Mouse (Mus musculus): ENCODE results near the gene Armc5. TPM values are rescaled to one million over a fixed set of nuclear protein-coding genes. Genes with fewer than 3 reads are reported as not detected.

The Armc5 gene
- total RNA-seq, 1 experiment, result 11.4 TPM

DNA sequence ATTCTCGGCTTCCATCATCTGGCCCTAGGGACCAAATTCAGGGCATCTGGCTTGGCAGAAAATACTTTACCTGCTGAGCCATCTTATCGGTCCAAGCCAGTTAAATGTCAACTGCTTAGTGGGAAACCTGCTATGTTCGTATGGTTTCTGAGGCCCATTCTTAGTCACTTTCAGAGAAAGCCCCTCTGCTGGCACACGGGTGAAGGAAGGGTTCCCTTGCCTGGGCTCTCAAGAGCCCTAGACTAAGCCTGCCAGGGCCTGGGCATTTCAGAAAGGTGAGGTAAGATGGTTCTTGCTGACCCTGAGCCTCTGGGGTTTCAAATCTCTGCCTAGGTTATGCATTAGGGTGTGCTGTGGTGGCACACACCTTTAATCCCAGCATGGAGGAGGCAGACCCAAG lies 8.4 kb downstream of the Armc5 start:
- Histone ChIP-seq H3K9me3 (ENCODE audit: control insufficient read depth, insufficient read depth, low read depth, low read length) (no peaks in the 10 kb centered on the region), H3K27ac (ENCODE audit: insufficient read depth, low read depth, low read length, poor library complexity, severe bottlenecking) (no peak overlapping the region), H3K9ac (ENCODE audit: insufficient read depth, low read depth, low read length, poor library complexity, severe bottlenecking) (no peak overlapping the region), H3K4me1 (ENCODE audit: control insufficient read depth in 2 of 2, insufficient read depth in 2 of 2, low read length in 2 of 2, poor library complexity in 1 of 2) (peaks cover 2% of the 10 kb centered on the region in 2 experiments; a peak in 2 of 4 replicates), H3K4me3 (ENCODE audit: insufficient read depth in 1 of 2, low read depth in 1 of 2, low read length in 2 of 2, poor library complexity in 1 of 2, severe bottlenecking in 1 of 2) (no peak overlapping the region), H3K36me3 (ENCODE audit: control insufficient read depth, insufficient read depth, low read length, poor library complexity, severe bottlenecking) (peaks cover 14% of the 10 kb centered on the region)
- DNase-seq (ENCODE audit: low read depth, low spot score), result no peak
- no peak for TF ChIP-seq HCFC1 (IDR thresholded peaks at IDR 0.05; ENCODE audit: borderline replicate concordance, insufficient read depth, low read length)
- TF ChIP-seq MAFK (IDR thresholded peaks at IDR 0.05; ENCODE audit: insufficient read depth, low read depth, low read length), result no peak
- no peak for TF ChIP-seq CHD2 (IDR thresholded peaks at IDR 0.05; ENCODE audit: low read depth, low read length)
- no peak for TF ChIP-seq ZNF384 (IDR thresholded peaks at IDR 0.05; ENCODE audit: low read depth, low read length)
- no peak for TF ChIP-seq ZC3H11A (IDR thresholded peaks at IDR 0.05; ENCODE audit: borderline replicate concordance, low read depth, low read length)
- in situ Hi-C loops (cut with MboI; ENCODE audit: low sequenced_read_pairs in 2 of 2, unreplicated experiment in 2 of 2), result no loop called here

DNA sequence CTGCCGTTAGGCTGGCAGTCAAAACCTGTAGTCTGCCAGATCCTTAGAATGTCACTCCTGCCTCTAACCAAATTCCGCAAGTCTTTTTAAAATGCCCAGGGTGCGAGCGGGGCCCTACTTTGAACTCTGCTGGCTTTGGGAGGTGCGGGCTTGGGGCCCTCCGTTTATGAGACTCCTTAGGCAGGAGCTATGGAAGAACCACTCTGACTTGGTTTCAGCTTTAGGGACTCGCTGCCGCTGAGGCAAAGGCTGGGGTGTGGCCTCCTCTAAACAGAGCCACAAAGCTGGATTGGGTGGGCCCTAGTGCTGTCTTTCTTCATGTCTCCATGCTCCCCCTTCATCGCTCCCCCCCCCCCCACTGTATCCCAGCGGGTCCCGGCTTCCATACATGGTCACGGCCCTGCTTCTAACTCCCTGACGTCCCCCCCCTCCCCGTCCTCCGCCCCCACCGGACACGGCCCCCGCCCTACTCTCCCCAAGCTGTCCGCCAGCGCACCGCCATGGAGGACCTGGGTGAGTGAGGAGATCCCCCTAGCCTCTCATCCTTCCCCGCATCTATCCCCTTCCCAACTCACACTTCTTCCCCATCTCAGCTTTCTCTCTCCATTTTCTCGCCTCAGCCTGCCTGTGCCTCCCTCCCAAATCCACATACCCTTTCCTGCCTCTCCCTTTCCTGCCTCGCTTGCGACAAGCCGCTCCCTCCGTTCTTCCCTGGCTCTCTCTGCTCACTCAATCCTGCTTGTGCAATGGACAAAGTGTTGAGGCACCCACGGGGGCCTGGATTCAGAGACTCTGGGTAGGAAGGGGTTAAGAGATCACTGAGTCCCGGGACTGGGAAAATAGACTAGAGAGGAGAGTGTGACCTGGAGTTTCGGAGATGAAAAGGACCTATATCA lies 9.6 kb downstream of the Armc5 start, which contains the start of gene Tgfb1i1:
Gene Tgfb1i1, plus strand, starts transcription at position 317 of the 896 bp plus-strand sequence.
- peak; percentile 44 for DNase-seq (ENCODE audit: low read depth, low spot score)
- TF ChIP-seq HCFC1 (IDR thresholded peaks at IDR 0.05; ENCODE audit: borderline replicate concordance, insufficient read depth, low read length) (no peak), ZC3H11A (IDR thresholded peaks at IDR 0.05; ENCODE audit: borderline replicate concordance, low read depth, low read length) (no peak), MAFK (IDR thresholded peaks at IDR 0.05; ENCODE audit: insufficient read depth, low read depth, low read length) (no peak), ZNF384 (IDR thresholded peaks at IDR 0.05; ENCODE audit: low read depth, low read length) (no peak), CHD2 (IDR thresholded peaks at IDR 0.05; ENCODE audit: low read depth, low read length) (no peak)
- Histone ChIP-seq H3K4me3 (ENCODE audit: insufficient read depth in 1 of 2, low read depth in 1 of 2, low read length in 2 of 2, poor library complexity in 1 of 2, severe bottlenecking in 1 of 2) (peak within 1 kb of the TSS; percentile 77 to 86), H3K9ac (ENCODE audit: insufficient read depth, low read depth, low read length, poor library complexity, severe bottlenecking) (peak within 1 kb of the TSS; percentile 72), H3K4me1 (ENCODE audit: control insufficient read depth in 2 of 2, insufficient read depth in 2 of 2, low read length in 2 of 2, poor library complexity in 1 of 2) (peaks cover 2% of the 10 kb centered on the region in 2 experiments; a peak in 2 of 4 replicates), H3K36me3 (ENCODE audit: control insufficient read depth, insufficient read depth, low read length, poor library complexity, severe bottlenecking) (peaks cover 12% of the 10 kb centered on the region), H3K9me3 (ENCODE audit: control insufficient read depth, insufficient read depth, low read depth, low read length) (no peaks in the 10 kb centered on the region), H3K27ac (ENCODE audit: insufficient read depth, low read depth, low read length, poor library complexity, severe bottlenecking) (peak within 1 kb of the TSS; percentile 43; the same call in 1 of the 2 replicates)
- in situ Hi-C loops (cut with MboI; ENCODE audit: low sequenced_read_pairs in 2 of 2, unreplicated experiment in 2 of 2), result no loop called here

DNA sequence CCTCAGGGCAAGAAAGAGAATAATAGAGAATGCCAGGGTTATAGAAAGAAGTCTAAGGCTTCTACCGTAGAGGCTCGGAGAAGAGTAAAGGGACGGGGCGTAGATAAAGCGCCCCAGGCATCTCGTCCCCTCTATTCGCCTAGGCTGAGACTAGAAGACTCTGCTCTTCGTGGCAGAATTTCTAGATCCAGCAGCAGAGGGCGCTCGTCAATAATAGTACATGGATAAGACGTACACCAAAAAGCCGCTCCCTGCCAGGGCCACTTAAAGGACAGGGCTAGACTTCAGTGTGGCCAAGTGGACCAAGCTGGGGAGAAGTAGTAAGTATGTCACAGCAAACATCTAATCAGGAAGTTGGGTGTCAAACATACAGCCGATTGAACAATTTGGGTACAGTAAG lies 10.3 kb downstream of the Armc5 start:
- DNase-seq (ENCODE audit: low read depth, low spot score), result peak; percentile 91
- Histone ChIP-seq H3K9ac (ENCODE audit: insufficient read depth, low read depth, low read length, poor library complexity, severe bottlenecking) (peak overlapping the region; percentile 72; the same call in 1 of the 2 replicates), H3K4me1 (ENCODE audit: control insufficient read depth in 2 of 2, insufficient read depth in 2 of 2, low read length in 2 of 2, poor library complexity in 1 of 2) (peaks cover 2 to 6% of the 10 kb centered on the region in 2 experiments; a peak in 2 of 4 replicates), H3K9me3 (ENCODE audit: control insufficient read depth, insufficient read depth, low read depth, low read length) (no peaks in the 10 kb centered on the region), H3K27ac (ENCODE audit: insufficient read depth, low read depth, low read length, poor library complexity, severe bottlenecking) (no peak overlapping the region), H3K36me3 (ENCODE audit: control insufficient read depth, insufficient read depth, low read length, poor library complexity, severe bottlenecking) (peaks cover 8% of the 10 kb centered on the region), H3K4me3 (ENCODE audit: insufficient read depth in 1 of 2, low read depth in 1 of 2, low read length in 2 of 2, poor library complexity in 1 of 2, severe bottlenecking in 1 of 2) (peak overlapping the region; percentile 77 to 86)
- TF ChIP-seq ZC3H11A (IDR thresholded peaks at IDR 0.05; ENCODE audit: borderline replicate concordance, low read depth, low read length), result peak; percentile 31; the same call in 1 of the 2 replicates
- TF ChIP-seq HCFC1 (IDR thresholded peaks at IDR 0.05; ENCODE audit: borderline replicate concordance, insufficient read depth, low read length), result no peak
- in situ Hi-C loops (cut with MboI; ENCODE audit: low sequenced_read_pairs in 2 of 2, unreplicated experiment in 2 of 2), result no loop called here

DNA sequence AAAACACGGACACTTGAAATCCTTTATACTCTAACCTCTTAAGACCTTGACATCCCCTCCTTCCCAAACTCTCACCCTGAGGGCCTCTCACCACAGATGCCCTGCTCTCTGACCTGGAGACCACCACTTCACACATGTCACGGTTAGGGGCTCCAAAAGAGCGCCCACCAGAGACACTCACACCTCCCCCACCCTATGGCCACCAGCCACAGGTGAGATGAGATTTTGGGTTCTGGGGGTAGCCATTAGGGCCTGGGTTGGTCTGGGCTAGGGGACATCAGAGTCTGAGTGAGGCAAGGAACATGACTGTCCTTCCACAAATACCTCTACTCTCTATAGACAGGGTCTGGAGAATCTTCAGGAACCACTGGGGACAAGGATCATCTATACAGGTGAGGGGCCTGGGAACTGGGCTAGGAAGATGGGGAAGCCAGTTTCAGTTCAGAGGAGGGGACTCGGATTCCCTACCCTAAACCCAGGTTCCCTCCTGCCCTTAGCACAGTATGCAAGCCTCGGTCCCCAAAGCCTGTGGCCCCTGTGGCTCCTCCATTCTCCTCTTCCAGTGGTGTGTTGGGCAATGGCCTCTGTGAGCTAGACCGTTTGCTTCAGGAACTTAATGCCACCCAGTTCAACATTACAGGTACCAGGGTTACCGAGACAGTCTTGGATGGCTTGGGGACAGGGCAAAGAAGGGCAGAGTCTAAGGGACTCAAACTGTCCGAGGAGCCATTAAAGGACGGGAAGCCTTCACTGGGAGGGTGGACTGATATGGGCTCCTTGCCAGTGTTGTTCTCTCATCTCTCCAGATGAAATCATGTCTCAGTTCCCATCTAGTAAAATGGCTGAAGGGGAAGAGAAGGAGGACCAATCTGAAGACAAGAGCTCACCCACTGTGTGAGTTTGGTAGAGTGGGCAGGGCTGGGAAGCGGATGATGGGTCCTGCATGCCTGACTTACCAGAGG lies 11.2 kb downstream of the Armc5 start:
- peaks cover 2 to 13% of the 10 kb centered on the region in 2 experiments; a peak in 2 of 4 replicates for H3K4me1 ChIP-seq (ENCODE audit: control insufficient read depth in 2 of 2, insufficient read depth in 2 of 2, low read length in 2 of 2, poor library complexity in 1 of 2)
- no peak overlapping the region for H3K4me3 ChIP-seq (ENCODE audit: insufficient read depth in 1 of 2, low read depth in 1 of 2, low read length in 2 of 2, poor library complexity in 1 of 2, severe bottlenecking in 1 of 2)
- H3K9ac ChIP-seq (ENCODE audit: insufficient read depth, low read depth, low read length, poor library complexity, severe bottlenecking), result no peak overlapping the region
- in situ Hi-C loops (cut with MboI; ENCODE audit: low sequenced_read_pairs in 2 of 2, unreplicated experiment in 2 of 2), result no loop called here
- H3K36me3 ChIP-seq (ENCODE audit: control insufficient read depth, insufficient read depth, low read length, poor library complexity, severe bottlenecking), result peaks cover 7% of the 10 kb centered on the region
- H3K9me3 ChIP-seq (ENCODE audit: control insufficient read depth, insufficient read depth, low read depth, low read length), result no peaks in the 10 kb centered on the region
- DNase-seq (ENCODE audit: low read depth, low spot score), result no peak
- H3K27ac ChIP-seq (ENCODE audit: insufficient read depth, low read depth, low read length, poor library complexity, severe bottlenecking), result no peak overlapping the region; the same call in 1 of the 2 replicates
- TF ChIP-seq ZNF384 (IDR thresholded peaks at IDR 0.05; ENCODE audit: low read depth, low read length), result no peak
- TF ChIP-seq HCFC1 (IDR thresholded peaks at IDR 0.05; ENCODE audit: borderline replicate concordance, insufficient read depth, low read length), result no peak
- TF ChIP-seq CHD2 (IDR thresholded peaks at IDR 0.05; ENCODE audit: low read depth, low read length), result no peak
- TF ChIP-seq MAFK (IDR thresholded peaks at IDR 0.05; ENCODE audit: insufficient read depth, low read depth, low read length), result no peak
- no peak for TF ChIP-seq ZC3H11A (IDR thresholded peaks at IDR 0.05; ENCODE audit: borderline replicate concordance, low read depth, low read length)
